Mouse (Mus musculus): Measurements from ENCODE around the gene Fyn.

Fyn gene

GRCm38 (mm10) chr10:39505621-39506020, 137.0 kb downstream of the Fyn start:
- in situ Hi-C loops (cut with MboI, MseI) = no loop called here

GRCm38 (mm10) chr10:39506353-39506752, 137.7 kb downstream of the Fyn start:
- in situ Hi-C loops (cut with MboI, MseI) = no loop called here

- in situ Hi-C loops (cut with MboI, MseI) = no loop called here
These were observed 138.2 kb downstream of the Fyn start for GRCm38 (mm10) chr10:39506831-39507230.

GRCm38 (mm10) chr10:39508801-39509200, 140.1 kb downstream of the Fyn start:
- in situ Hi-C loops (cut with MboI, MseI) = no loop called here

- in situ Hi-C loops (cut with MboI, MseI) = no loop called here
These were observed 141.3 kb downstream of the Fyn start for GRCm38 (mm10) chr10:39509937-39510336.

GRCm38 (mm10) chr10:39512631-39513314, 144.1 kb downstream of the Fyn start:
- in situ Hi-C loops (cut with MboI, MseI) = no loop called here

- in situ Hi-C loops (cut with MboI, MseI) = no loop called here
These were observed 146.3 kb downstream of the Fyn start for GRCm38 (mm10) chr10:39514916-39515315.

- in situ Hi-C loops (cut with MboI, MseI) = no loop called here
These were observed 148.0 kb downstream of the Fyn start for GRCm38 (mm10) chr10:39516541-39517133.

- in situ Hi-C loops (cut with MboI, MseI) = no loop called here
These were observed 148.7 kb downstream of the Fyn start for GRCm38 (mm10) chr10:39517375-39517774.

- in situ Hi-C loops (cut with MboI, MseI) = no loop called here
These were observed 149.6 kb downstream of the Fyn start for GRCm38 (mm10) chr10:39518232-39518631.

GRCm38 (mm10) chr10:39518859-39519258, 150.2 kb downstream of the Fyn start:
- in situ Hi-C loops (cut with MboI, MseI) = no loop called here

- in situ Hi-C loops (cut with MboI, MseI) = loop anchor here (5.0 kb wide), 1 partner anchor 348 kb away; no protein-coding TSS in a partner anchor
These were observed 151.7 kb downstream of the Fyn start for GRCm38 (mm10) chr10:39520123-39520989.

- in situ Hi-C loops (cut with MboI, MseI) = loop anchor here (5.0 kb wide), 1 partner anchor 349 kb away; no protein-coding TSS in a partner anchor
These were observed 152.7 kb downstream of the Fyn start for GRCm38 (mm10) chr10:39521327-39521726.

- in situ Hi-C loops (cut with MboI, MseI) = loop anchor here (5.0 kb wide), 1 partner anchor 350 kb away; no protein-coding TSS in a partner anchor
These were observed 153.3 kb downstream of the Fyn start for GRCm38 (mm10) chr10:39521861-39522391.

- in situ Hi-C loops (cut with MboI, MseI) = loop anchor here (5.0 kb wide), 1 partner anchor 351 kb away; no protein-coding TSS in a partner anchor
These were observed 154.4 kb downstream of the Fyn start for GRCm38 (mm10) chr10:39522857-39523614.

- in situ Hi-C loops (cut with MboI, MseI) = loop anchor here (5.0 kb wide), 1 partner anchor 352 kb away; no protein-coding TSS in a partner anchor
These were observed 155.7 kb downstream of the Fyn start for GRCm38 (mm10) chr10:39524355-39524754.

GRCm38 (mm10) chr10:39525431-39525830, 156.8 kb downstream of the Fyn start:
- in situ Hi-C loops (cut with MboI, MseI) = loop anchor here (5.0 kb wide), 1 partner anchor 278 kb away; no protein-coding TSS in a partner anchor

GRCm38 (mm10) chr10:39527113-39527512, 158.5 kb downstream of the Fyn start:
- in situ Hi-C loops (cut with MboI, MseI) = loop anchor here (5.0 kb wide), 1 partner anchor 280 kb away; no protein-coding TSS in a partner anchor

GRCm38 (mm10) chr10:39529179-39529578, 160.5 kb downstream of the Fyn start:
- in situ Hi-C loops (cut with MboI, MseI) = loop anchor here (5.0 kb wide), 1 partner anchor 282 kb away; no protein-coding TSS in a partner anchor

- in situ Hi-C loops (cut with MboI, MseI) = no loop called here
These were observed 163.5 kb downstream of the Fyn start for GRCm38 (mm10) chr10:39532008-39532740.

Data from T-helper 2 cell (primary cell).